19 mouse cellular contexts compared by ENCODE assay signal in the genomic region with DNA sequence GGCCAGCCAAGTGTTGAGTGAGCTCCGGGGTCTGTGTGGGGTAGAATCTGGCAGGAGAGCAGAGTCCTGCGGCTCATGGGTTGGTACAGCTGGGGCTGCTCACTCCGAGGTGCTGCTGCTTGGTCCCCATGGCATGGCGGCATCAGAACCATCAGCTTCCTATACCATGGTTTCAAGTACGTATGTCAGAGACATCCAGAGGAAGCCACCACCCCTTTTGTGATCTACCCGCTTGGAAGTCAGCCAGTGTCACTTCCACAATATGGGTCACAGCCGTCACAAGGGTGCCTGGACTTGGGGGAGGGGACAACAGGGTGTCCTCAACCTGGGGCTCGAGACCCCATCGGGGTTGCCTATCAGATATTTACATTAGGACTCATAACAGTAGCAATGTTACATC. TPM values are rescaled to one million over a fixed set of nuclear protein-coding genes. Genes with fewer than 3 reads are reported as not detected.
A peak's percentile ranks its signal among the peaks of the same experiment; 100 is the strongest.
DNase-seq lines count a peak whose midpoint lies in the region; ATAC-seq and TF ChIP-seq lines count a peak whose summit lies in the region.
"Had no signal": no experiment of that assay in that cellular context is flagged by ENCODE, and none has a peak within 500 bp of the region (broad histone marks: within the 10 kb centered on the region; RNA-seq: fewer than 3 reads in every experiment).

No protein-coding gene starts in this region.

- H3K4me2 ChIP-seq in liver, postnatal 0 days (ENCODE audit: low read depth, low read length) = 0 out of 2 replicates have a peak overlapping the region, but pooled peaks have one; percentile 11
- H3K4me2 ChIP-seq: liver, embryonic 15.5 days had no signal

- no peak overlapping the region for H3K27ac ChIP-seq in liver, postnatal 0 days (ENCODE audit: low read depth)
- H3K27ac ChIP-seq: heart, adult 2 months; hindbrain, postnatal 0 days; liver, embryonic 15.5 days had no signal

- intact Hi-C loops in gastrocnemius, postnatal 36 days (cut with DNase I) = no loop called here

- H3K9me3 ChIP-seq in liver, postnatal 0 days (ENCODE audit: low read length) = no peaks in the 10 kb centered on the region
- H3K9me3 ChIP-seq: liver, embryonic 15.5 days; megakaryocyte, embryonic 14.5 days had no signal

- 46% methylated on average over 9 of the region's 9 CpGs for WGBS in liver, postnatal 0 days (ENCODE audit: insufficient replicate concordance)

- ATAC-seq in liver, postnatal 0 days = peak; percentile 37
- ATAC-seq in granulocyte monocyte progenitor cell, adult 5-6 weeks (replicated peaks; ENCODE audit: poor library complexity, severe bottlenecking) = peak; percentile 67
- ATAC-seq: forebrain, embryonic 14.5 days; hindbrain, postnatal 0 days; midbrain, embryonic 16.5 days had no signal

- no peaks in the 10 kb centered on the region for H3K36me3 ChIP-seq in liver, postnatal 0 days (replicated peaks; ENCODE audit: insufficient read depth, low read length)
- H3K36me3 ChIP-seq: liver, embryonic 15.5 days had no signal

- no peak for DNase-seq in liver, postnatal 0 days
- no peak for DNase-seq in liver
- peak; percentile 24 for DNase-seq in T-cell, adult 2 months (ENCODE audit: low spot score)
- DNase-seq in thymus, postnatal 14 days = peak; percentile 38
- no peak for DNase-seq in urinary bladder, postnatal 36 days (ENCODE audit: low spot score in 2 of 2)
- no peak for DNase-seq in gastrocnemius, postnatal 36 days
- DNase-seq: cerebellum, adult 11-12 months; heart, adult 2 months; kidney, adult 2 months; kidney, postnatal 4 days; left cerebral cortex, postnatal 4 days had no signal

- H3K27me3 ChIP-seq in liver, postnatal 0 days (ENCODE audit: insufficient read depth, low read length) = no peaks in the 10 kb centered on the region

- no peak overlapping the region for H3K4me3 ChIP-seq in liver, postnatal 0 days (ENCODE audit: low read depth, low read length)
- H3K4me3 ChIP-seq: heart, adult 2 months; liver, embryonic 15.5 days; megakaryocyte, embryonic 14.5 days had no signal

- H3K4me1 ChIP-seq in liver, postnatal 0 days (ENCODE audit: insufficient read depth) = peaks cover 6% of the 10 kb centered on the region; the same call in 1 of the 2 replicates

- no peak for TF ChIP-seq EP300 in liver, postnatal 0 days (IDR thresholded peaks at IDR 0.05; ENCODE audit: low read depth)

- TF ChIP-seq CTCF in liver, postnatal 0 days (IDR thresholded peaks at IDR 0.05; ENCODE audit: low read depth) = no peak

- H3K9ac ChIP-seq in liver, postnatal 0 days (replicated peaks) = no peak overlapping the region
- H3K9ac ChIP-seq: liver, embryonic 15.5 days had no signal

RNA-seq across cellular contexts. Expression of gene Card10, which starts 7.3 kb away (rescaled TPM):
- 1.5 and 1.8 TPM in 2 replicates for polyA plus RNA-seq in liver, postnatal 0 days (2015; fragmentation: Nextera tagmentation; extraction: Ambion mirVana)
- total RNA-seq in granulocyte monocyte progenitor cell, adult 5-6 weeks (2014; fragmentation: Nextera tagmentation) = not detected in 2 replicates
- 0.22 TPM in 1 of 2 replicates, not detected in the other for total RNA-seq in granulocyte monocyte progenitor cell, adult 5-6 weeks (2017)
- total RNA-seq in gastrocnemius, postnatal 36 days (2021) = 1 to 10 TPM; 5.6 to 6.6 TPM

RNA-seq across cellular contexts. Expression of gene Cdc42ep1, which starts 32.3 kb away (rescaled TPM):
- polyA plus RNA-seq in liver, postnatal 0 days (2015; fragmentation: Nextera tagmentation; extraction: Ambion mirVana) = 12.6 and 19.8 TPM in 2 replicates
- not detected in 2 replicates for total RNA-seq in granulocyte monocyte progenitor cell, adult 5-6 weeks (2014; fragmentation: Nextera tagmentation)
- total RNA-seq in granulocyte monocyte progenitor cell, adult 5-6 weeks (2017) = not detected in 2 replicates
- 10 to 100 TPM in 1 of 2 experiments, 1 to 10 TPM in 1; 9.4 to 10.7 TPM for total RNA-seq in gastrocnemius, postnatal 36 days (2021)

RNA-seq across cellular contexts. Expression of gene Mfng, which starts 36.9 kb away (rescaled TPM):
- 4.7 and 4.8 TPM in 2 replicates for polyA plus RNA-seq in liver, postnatal 0 days (2015; fragmentation: Nextera tagmentation; extraction: Ambion mirVana)
- 31.2 and 34.9 TPM in 2 replicates for total RNA-seq in granulocyte monocyte progenitor cell, adult 5-6 weeks (2014; fragmentation: Nextera tagmentation)
- 4.5 and 8.2 TPM in 2 replicates for total RNA-seq in granulocyte monocyte progenitor cell, adult 5-6 weeks (2017)
- total RNA-seq in gastrocnemius, postnatal 36 days (2021) = 1 to 10 TPM; 3.3 TPM

RNA-seq across cellular contexts. Expression of gene Lgals2, which starts 45.2 kb away (rescaled TPM):
- polyA plus RNA-seq in liver, postnatal 0 days (2015; fragmentation: Nextera tagmentation; extraction: Ambion mirVana) = 3.4 TPM in 2 replicates
- total RNA-seq in granulocyte monocyte progenitor cell, adult 5-6 weeks (2014; fragmentation: Nextera tagmentation) = not detected in 2 replicates
- not detected in 2 replicates for total RNA-seq in granulocyte monocyte progenitor cell, adult 5-6 weeks (2017)
- not detected for total RNA-seq in gastrocnemius, postnatal 36 days (2021)
- total RNA-seq: heart, adult 2 months; hindbrain, postnatal 0 days; layer of hippocampus, postnatal 25 days; left cerebral cortex, postnatal 4 days had no signal
- polyA plus RNA-seq: forebrain, embryonic 14.5 days; hindbrain, postnatal 0 days; midbrain, embryonic 16.5 days; neural tube, embryonic 14.5 days had no signal

Comparison
In these comparisons a context has a peak if more than half of its experiments do, and no peak if none do; other contexts are left out.
1. DNase-seq: peak in T-cell, adult 2 months (single experiment) and thymus, postnatal 14 days (single experiment); none in liver, postnatal 0 days (single experiment), liver (single experiment), urinary bladder, postnatal 36 days (0 of 2) and gastrocnemius, postnatal 36 days (0 of 2).
2. RNA of gene Card10, which starts 7.3 kb away (total RNA-seq): 5.6 to 6.6 TPM in gastrocnemius, postnatal 36 days; 0.22 TPM in granulocyte monocyte progenitor cell, adult 5-6 weeks; every median in the first group is over 4 times any median in the second.
3. RNA of gene Cdc42ep1, which starts 32.3 kb away (total RNA-seq): 9.4 to 10.7 TPM in gastrocnemius, postnatal 36 days; not detected in granulocyte monocyte progenitor cell, adult 5-6 weeks; every median in the first group is over 10 times any median in the second.